Mouse (Mus musculus): ENCODE data around the gene Pkp1.

The Pkp1 gene

GRCm38 (mm10) chr1:135918644-135919407 is at the start of gene Pkp1:
Pkp1 (minus strand) TSS chr1:135919207.
- in situ Hi-C loops (cut with MboI; ENCODE audit: unreplicated experiment in 2 of 2), result no loop called here

GRCm38 (mm10) chr1:135967739-135968138 is 48.7 kb upstream of the Pkp1 start:
- in situ Hi-C loops (cut with MboI; ENCODE audit: unreplicated experiment in 2 of 2), result no loop called here

- in situ Hi-C loops (cut with MboI; ENCODE audit: unreplicated experiment in 2 of 2), result no loop called here
These were observed 45.6 kb upstream of the Pkp1 start for GRCm38 (mm10) chr1:135964561-135964960.

- in situ Hi-C loops (cut with MboI; ENCODE audit: unreplicated experiment in 2 of 2), result no loop called here
These were observed 44.2 kb upstream of the Pkp1 start for GRCm38 (mm10) chr1:135963177-135963576.

GRCm38 (mm10) chr1:135958483-135958882 is 39.5 kb upstream of the Pkp1 start:
- in situ Hi-C loops (cut with MboI; ENCODE audit: unreplicated experiment in 2 of 2), result no loop called here

GRCm38 (mm10) chr1:135948871-135949270 is 29.9 kb upstream of the Pkp1 start:
- in situ Hi-C loops (cut with MboI; ENCODE audit: unreplicated experiment in 2 of 2), result no loop called here

- in situ Hi-C loops (cut with MboI; ENCODE audit: unreplicated experiment in 2 of 2), result no loop called here
These were observed 27.2 kb upstream of the Pkp1 start for GRCm38 (mm10) chr1:135946247-135946646.

GRCm38 (mm10) chr1:135945711-135946110 is 26.7 kb upstream of the Pkp1 start:
- in situ Hi-C loops (cut with MboI; ENCODE audit: unreplicated experiment in 2 of 2), result no loop called here

GRCm38 (mm10) chr1:135944526-135945259 is 25.7 kb upstream of the Pkp1 start:
- in situ Hi-C loops (cut with MboI; ENCODE audit: unreplicated experiment in 2 of 2), result loop anchor here (5.0 kb wide), 1 partner anchor 77 kb away; no protein-coding TSS in a partner anchor

- in situ Hi-C loops (cut with MboI; ENCODE audit: unreplicated experiment in 2 of 2), result loop anchor here (5.0 kb wide), 1 partner anchor 76 kb away; no protein-coding TSS in a partner anchor
These were observed 24.7 kb upstream of the Pkp1 start for GRCm38 (mm10) chr1:135943713-135944112.

- in situ Hi-C loops (cut with MboI; ENCODE audit: unreplicated experiment in 2 of 2), result loop anchor here (5.0 kb wide), 1 partner anchor 75 kb away; no protein-coding TSS in a partner anchor
These were observed 23.1 kb upstream of the Pkp1 start for GRCm38 (mm10) chr1:135942116-135942515.

GRCm38 (mm10) chr1:135941259-135942006 is 22.4 kb upstream of the Pkp1 start:
- in situ Hi-C loops (cut with MboI; ENCODE audit: unreplicated experiment in 2 of 2), result loop anchor here (5.0 kb wide), 1 partner anchor 74 kb away; no protein-coding TSS in a partner anchor

- in situ Hi-C loops (cut with MboI; ENCODE audit: unreplicated experiment in 2 of 2), result no loop called here
These were observed 17.1 kb upstream of the Pkp1 start for GRCm38 (mm10) chr1:135936091-135936490.

GRCm38 (mm10) chr1:135933704-135934293 is 14.8 kb upstream of the Pkp1 start:
- in situ Hi-C loops (cut with MboI; ENCODE audit: unreplicated experiment in 2 of 2), result no loop called here

- in situ Hi-C loops (cut with MboI; ENCODE audit: unreplicated experiment in 2 of 2), result no loop called here
These were observed 10.9 kb upstream of the Pkp1 start for GRCm38 (mm10) chr1:135929876-135930275.

- in situ Hi-C loops (cut with MboI; ENCODE audit: unreplicated experiment in 2 of 2), result no loop called here
These were observed 6.8 kb upstream of the Pkp1 start for GRCm38 (mm10) chr1:135925848-135926247.

- in situ Hi-C loops (cut with MboI; ENCODE audit: unreplicated experiment in 2 of 2), result no loop called here
These were observed 5.5 kb upstream of the Pkp1 start for GRCm38 (mm10) chr1:135924377-135924994.

GRCm38 (mm10) chr1:135923229-135923628 is 4.2 kb upstream of the Pkp1 start:
- in situ Hi-C loops (cut with MboI; ENCODE audit: unreplicated experiment in 2 of 2), result no loop called here

- in situ Hi-C loops (cut with MboI; ENCODE audit: unreplicated experiment in 2 of 2), result no loop called here
These were observed 1.8 kb downstream of the Pkp1 start for GRCm38 (mm10) chr1:135917206-135917605.

- in situ Hi-C loops (cut with MboI; ENCODE audit: unreplicated experiment in 2 of 2), result no loop called here
These were observed 2.4 kb downstream of the Pkp1 start for GRCm38 (mm10) chr1:135916486-135917058.
